In genomic region chrX:101935291-101935840, GRCm38 (mm10) we compare ENCODE assay signal across 27 mouse cellular contexts.
DNase-seq lines count a peak whose midpoint lies in the region; ATAC-seq and TF ChIP-seq lines count a peak whose summit lies in the region.
"Had no signal": no experiment of that assay in that cellular context is flagged by ENCODE, and none has a peak within 500 bp of the region (broad histone marks: within the 10 kb centered on the region; RNA-seq: fewer than 3 reads in every experiment).

No protein-coding gene starts in this region.

- H3K9ac ChIP-seq in intestine, embryonic 14.5 days (ENCODE audit: low read length): no peak overlapping the region
- H3K9ac ChIP-seq in intestine, postnatal 0 days (ENCODE audit: low read depth, low read length): no peak overlapping the region
- H3K9ac ChIP-seq: embryonic facial prominence, embryonic 13.5 days; heart, embryonic 12.5 days; hindbrain, embryonic 15.5 days; intestine, embryonic 15.5 days; liver, embryonic 15.5 days; lung, embryonic 14.5 days; neural tube, embryonic 15.5 days had no signal

- peak; percentile 40 for DNase-seq in cerebellum, adult 11-12 months
- no peak for DNase-seq in cerebellum, postnatal 4 days (ENCODE audit: low spot score in 2 of 2)
- DNase-seq in intestine, embryonic 14.5 days (ENCODE audit: low spot score): no peak
- peak; percentile 86 for DNase-seq in ES-CJ7 (ENCODE audit: low read depth, low spot score)
- DNase-seq in brain, adult 2 months (ENCODE audit: low read depth, low spot score): peak; percentile 68
- no peak for DNase-seq in frontal cortex, postnatal 36 days (ENCODE audit: low spot score in 2 of 2)
- DNase-seq: adrenal gland, postnatal 10 days; embryo, embryonic 11 days; heart, adult 2 months; kidney, adult 9 months; kidney, postnatal 14 days; layer of hippocampus, adult 9-11 months; lung, embryonic 14.5 days; lung, postnatal 14 days; midbrain, embryonic 14.5 days; retina, postnatal 1 day; right cerebral cortex, postnatal 14 days; thymus, postnatal 14 days had no signal

- H3K27ac ChIP-seq in intestine, embryonic 14.5 days (ENCODE audit: low read depth): no peak overlapping the region
- no peak overlapping the region for H3K27ac ChIP-seq in intestine, postnatal 0 days (ENCODE audit: low read depth, low read length)
- H3K27ac ChIP-seq: embryonic facial prominence, embryonic 13.5 days; heart, adult 2 months; hindbrain, embryonic 15.5 days; intestine, embryonic 15.5 days; liver, embryonic 15.5 days; neural tube, embryonic 15.5 days had no signal

- H3K4me2 ChIP-seq in intestine, embryonic 14.5 days (ENCODE audit: low read length): no peak overlapping the region
- H3K4me2 ChIP-seq in intestine, postnatal 0 days (replicated peaks; ENCODE audit: low read depth): no peak overlapping the region
- H3K4me2 ChIP-seq: embryonic facial prominence, embryonic 13.5 days; heart, embryonic 12.5 days; hindbrain, embryonic 15.5 days; intestine, embryonic 15.5 days; liver, embryonic 15.5 days; lung, embryonic 14.5 days; neural tube, embryonic 15.5 days had no signal

- H3K27me3 ChIP-seq in intestine, embryonic 14.5 days (replicated peaks; ENCODE audit: control insufficient read depth, insufficient read depth, low read length): 0 out of 2 replicates have a peak, but pooled peaks cover 15% of the 10 kb centered on the region
- H3K27me3 ChIP-seq in intestine, postnatal 0 days (replicated peaks; ENCODE audit: control insufficient read depth, insufficient read depth, low read length): no peaks in the 10 kb centered on the region; the same call in 1 of the 2 replicates
- H3K27me3 ChIP-seq: intestine, embryonic 15.5 days had no signal

- no peaks in the 10 kb centered on the region for H3K9me3 ChIP-seq in intestine, embryonic 14.5 days (ENCODE audit: control insufficient read depth, low read length)
- H3K9me3 ChIP-seq in intestine, postnatal 0 days (ENCODE audit: control insufficient read depth): no peaks in the 10 kb centered on the region
- H3K9me3 ChIP-seq: embryonic facial prominence, embryonic 13.5 days; heart, embryonic 12.5 days; hindbrain, embryonic 15.5 days; intestine, embryonic 15.5 days; liver, embryonic 15.5 days; neural tube, embryonic 15.5 days had no signal

- H3K36me3 ChIP-seq in intestine, embryonic 14.5 days (ENCODE audit: control insufficient read depth, insufficient read depth, low read length): no peaks in the 10 kb centered on the region
- H3K36me3 ChIP-seq in intestine, postnatal 0 days (ENCODE audit: control insufficient read depth, insufficient read depth): no peaks in the 10 kb centered on the region
- H3K36me3 ChIP-seq: embryonic facial prominence, embryonic 13.5 days; heart, embryonic 12.5 days; hindbrain, embryonic 15.5 days; intestine, embryonic 15.5 days; liver, embryonic 15.5 days; neural tube, embryonic 15.5 days had no signal

- no peak overlapping the region for H3K4me3 ChIP-seq in intestine, embryonic 14.5 days (ENCODE audit: low read depth, low read length)
- H3K4me3 ChIP-seq in intestine, postnatal 0 days (ENCODE audit: low read depth, low read length): no peak overlapping the region
- H3K4me3 ChIP-seq: embryonic facial prominence, embryonic 13.5 days; erythroblast, embryonic 14.5 days; heart, adult 2 months; heart, embryonic 12.5 days; hindbrain, embryonic 15.5 days; intestine, embryonic 15.5 days; liver, embryonic 15.5 days; neural tube, embryonic 15.5 days had no signal

- TF ChIP-seq CTCF in intestine, postnatal 0 days (IDR thresholded peaks at IDR 0.05; ENCODE audit: low read depth): no peak

- no peaks in the 10 kb centered on the region for H3K4me1 ChIP-seq in intestine, embryonic 14.5 days (replicated peaks; ENCODE audit: control insufficient read depth, insufficient read depth, low read length)
- H3K4me1 ChIP-seq in intestine, postnatal 0 days (replicated peaks; ENCODE audit: control insufficient read depth, insufficient read depth, low read length): no peaks in the 10 kb centered on the region
- H3K4me1 ChIP-seq: embryonic facial prominence, embryonic 13.5 days; hindbrain, embryonic 15.5 days; intestine, embryonic 15.5 days; liver, embryonic 15.5 days; neural tube, embryonic 15.5 days had no signal

- 0 out of 2 replicates have a peak, but pooled peaks have one; percentile 32 for ATAC-seq in intestine, embryonic 14.5 days (replicated peaks; ENCODE audit: low FRiP score, low TSS enrichment, low read depth)
- ATAC-seq in intestine, postnatal 0 days: no peak
- ATAC-seq: forebrain, embryonic 16.5 days; intestine, embryonic 15.5 days had no signal

- 43% methylated on average over 3 of the region's 3 CpGs for WGBS in intestine, embryonic 14.5 days
- 62% methylated on average over 3 of the region's 3 CpGs for WGBS in intestine, postnatal 0 days

Comparison
In these comparisons a context has a peak if more than half of its experiments do, and no peak if none do; other contexts are left out.
1. DNase-seq: peak in cerebellum, adult 11-12 months (single experiment), ES-CJ7 (single experiment) and brain, adult 2 months (single experiment); none in cerebellum, postnatal 4 days (0 of 2), intestine, embryonic 14.5 days (single experiment) and frontal cortex, postnatal 36 days (0 of 2).